9 mouse cellular contexts compared by ENCODE assay signal in the genomic region with DNA sequence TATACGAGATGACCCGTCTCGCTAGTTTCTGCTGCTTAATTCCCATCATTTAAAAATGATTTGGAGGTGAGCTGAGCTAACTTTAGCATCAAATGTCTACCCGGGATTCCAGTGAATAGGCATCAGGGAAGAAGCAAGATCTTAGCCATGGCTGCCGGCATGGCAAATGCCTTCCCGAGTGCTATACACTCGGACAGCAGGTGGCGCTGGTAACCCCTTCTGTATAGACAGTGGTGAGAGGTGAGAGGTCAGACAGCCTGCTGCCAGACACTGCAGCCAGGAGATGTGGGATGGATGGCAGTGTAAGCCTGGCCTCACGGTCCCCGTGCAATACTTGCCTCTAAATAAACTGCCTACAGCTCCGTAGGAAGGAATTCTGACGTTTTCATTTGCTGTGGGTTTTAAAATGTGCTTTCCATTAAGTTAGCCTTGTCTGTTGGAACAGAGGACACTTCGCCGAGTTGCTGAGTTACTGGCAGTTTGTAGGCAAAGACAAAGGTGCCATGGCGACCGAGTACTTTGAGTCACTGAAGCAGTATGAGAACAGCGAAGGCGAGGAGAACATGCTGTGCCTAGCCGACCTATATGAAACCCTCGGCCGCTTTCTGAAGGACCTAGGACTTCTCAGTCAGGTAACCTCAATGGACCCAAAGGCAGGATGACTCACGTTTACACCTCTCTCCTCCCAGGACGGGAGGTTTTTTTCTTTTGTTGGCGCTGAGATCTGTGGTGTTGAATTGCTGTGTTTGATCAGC. TPM values are rescaled to one million over a fixed set of nuclear protein-coding genes. Genes with fewer than 3 reads are reported as not detected.
DNase-seq lines count a peak whose midpoint lies in the region; ATAC-seq and TF ChIP-seq lines count a peak whose summit lies in the region.
"Had no signal": no experiment of that assay in that cellular context is flagged by ENCODE, and none has a peak within 500 bp of the region (broad histone marks: within the 10 kb centered on the region; RNA-seq: fewer than 3 reads in every experiment).

No protein-coding gene starts in this region.

- no peaks in the 10 kb centered on the region for H3K9me3 ChIP-seq in liver, embryonic 14.5 days (ENCODE audit: control insufficient read depth, low read length)
- H3K9me3 ChIP-seq: midbrain, embryonic 12.5 days had no signal

- no peak overlapping the region for H3K9ac ChIP-seq in liver, embryonic 14.5 days (replicated peaks)
- H3K9ac ChIP-seq: midbrain, embryonic 12.5 days had no signal

- TF ChIP-seq CTCF in liver, embryonic 14.5 days (IDR thresholded peaks at IDR 0.05; ENCODE audit: low read depth): peak; percentile 89

- no peak overlapping the region for H3K4me3 ChIP-seq in liver, embryonic 14.5 days (ENCODE audit: insufficient read depth in 1 of 2, low read depth in 2 of 2, low read length in 2 of 2)
- H3K4me3 ChIP-seq: midbrain, embryonic 12.5 days had no signal

- H3K36me3 ChIP-seq in liver, embryonic 14.5 days (replicated peaks; ENCODE audit: control insufficient read depth, insufficient read depth, low read depth): no peaks in the 10 kb centered on the region
- H3K36me3 ChIP-seq: midbrain, embryonic 12.5 days had no signal

- peak; percentile 70 for ATAC-seq in liver, embryonic 14.5 days (ENCODE audit: insufficient read depth)

- DNase-seq in CD8-positive naive resting alpha-beta T cell, adult 2 months (ENCODE audit: low read depth in 2 of 2, low spot score in 2 of 2): peak; percentile 53 to 59
- peak; percentile 73 to 77 for DNase-seq in adrenal gland, adult 18-20 months (ENCODE audit: low spot score in 2 of 2)
- peak; percentile 90 for DNase-seq in embryo, embryonic 11 days
- DNase-seq in heart, adult 8-10 months (ENCODE audit: low spot score): peak; percentile 56
- peak; percentile 77 to 92 for DNase-seq in kidney, postnatal 36 days
- DNase-seq in liver, embryonic 14.5 days (ENCODE audit: low read depth in 3 of 3, low spot score in 3 of 3): peak; percentile 30 to 40 (median 34)
- peak; percentile 89 for DNase-seq in retina, embryonic 14.5 days (ENCODE audit: low spot score)
- DNase-seq in thymus, postnatal 36 days: peak; percentile 66 to 72

- TF ChIP-seq EP300 in liver, embryonic 14.5 days (IDR thresholded peaks at IDR 0.05; ENCODE audit: low read depth): no peak

- peak overlapping the region; percentile 9; the same call in 1 of the 2 replicates for H3K4me2 ChIP-seq in liver, embryonic 14.5 days (ENCODE audit: low read depth)
- H3K4me2 ChIP-seq: midbrain, embryonic 12.5 days had no signal

- no peaks in the 10 kb centered on the region for H3K27me3 ChIP-seq in liver, embryonic 14.5 days (ENCODE audit: control insufficient read depth, insufficient read depth, low read length)
- H3K27me3 ChIP-seq: midbrain, embryonic 12.5 days had no signal

- peaks cover 0 to 3% of the 10 kb centered on the region in 2 experiments; a peak in 2 of 4 replicates for H3K4me1 ChIP-seq in liver, embryonic 14.5 days (replicated peaks; ENCODE audit: control insufficient read depth in 2 of 2, insufficient read depth in 2 of 2, low read length in 1 of 2)
- H3K4me1 ChIP-seq: midbrain, embryonic 12.5 days had no signal

- 45% methylated on average over 24 of the region's 24 CpGs for WGBS in liver, embryonic 14.5 days (ENCODE audit: insufficient replicate concordance)

- H3K27ac ChIP-seq in liver, embryonic 14.5 days: no peak overlapping the region
- H3K27ac ChIP-seq: midbrain, embryonic 12.5 days had no signal

RNA-seq across cellular contexts. Expression of gene Gm28305, which starts 5.0 kb away (rescaled TPM):
- not detected for total RNA-seq in adrenal gland, adult 18-20 months (2021)
- total RNA-seq in heart, adult 8-10 months (2022): 1 to 10 TPM in 1 of 4 experiments, not detected in 3; 2.0 TPM
- polyA plus RNA-seq in liver, embryonic 14.5 days (2012; rRNA removed): not detected in 2 replicates
- polyA plus RNA-seq in liver, embryonic 14.5 days (2014; fragmentation: Nextera tagmentation; extraction: Ambion mirVana): not detected in 2 replicates
- polyA plus RNA-seq: midbrain, embryonic 12.5 days had no signal

RNA-seq across cellular contexts. Expression of gene Uba5, which starts 27.5 kb away (rescaled TPM):
- total RNA-seq in adrenal gland, adult 18-20 months (2021): 10 to 100 TPM; 37.3 to 47.4 TPM
- total RNA-seq in heart, adult 8-10 months (2022): 10 to 100 TPM; 12.7 to 16.2 (median 14.0) TPM
- polyA plus RNA-seq in liver, embryonic 14.5 days (2012; rRNA removed): 9.6 and 14.6 TPM in 2 replicates
- polyA plus RNA-seq in liver, embryonic 14.5 days (2014; fragmentation: Nextera tagmentation; extraction: Ambion mirVana): 21.2 and 21.4 TPM in 2 replicates

RNA-seq across cellular contexts. Expression of gene Acad11, which starts 27.7 kb away (rescaled TPM):
- total RNA-seq in adrenal gland, adult 18-20 months (2021): 10 to 100 TPM; 66.7 to 84.1 TPM
- total RNA-seq in heart, adult 8-10 months (2022): 100 to 1,000 TPM; 114 to 136 (median 130) TPM
- 11.9 and 13.5 TPM in 2 replicates for polyA plus RNA-seq in liver, embryonic 14.5 days (2012; rRNA removed)
- polyA plus RNA-seq in liver, embryonic 14.5 days (2014; fragmentation: Nextera tagmentation; extraction: Ambion mirVana): 16.3 and 18.8 TPM in 2 replicates

RNA-seq across cellular contexts. Expression of gene Nphp3, which starts 33.1 kb away (rescaled TPM):
- 1 to 10 TPM; 2.2 to 2.6 TPM for total RNA-seq in adrenal gland, adult 18-20 months (2021)
- 1 to 10 TPM; 2.4 to 3.7 (median 2.9) TPM for total RNA-seq in heart, adult 8-10 months (2022)
- 2.1 and 2.7 TPM in 2 replicates for polyA plus RNA-seq in liver, embryonic 14.5 days (2012; rRNA removed)
- polyA plus RNA-seq in liver, embryonic 14.5 days (2014; fragmentation: Nextera tagmentation; extraction: Ambion mirVana): 0.74 and 1.0 TPM in 2 replicates

Comparison
In these comparisons a context has a peak if more than half of its experiments do, and no peak if none do; other contexts are left out.
1. DNase-seq: peak in every context shown above with its lines; median percentile 90 in embryo, embryonic 11 days; 89 in retina, embryonic 14.5 days; 84 in kidney, postnatal 36 days; 75 in adrenal gland, adult 18-20 months; 69 in thymus, postnatal 36 days; 56 in CD8-positive naive resting alpha-beta T cell, adult 2 months; 56 in heart, adult 8-10 months; 34 in liver, embryonic 14.5 days.